Mouse (Mus musculus) hindbrain, embryonic 12.5 days (tissue): Measurements from ENCODE around the gene Matk. TPM values are rescaled to one million over a fixed set of nuclear protein-coding genes. Genes with fewer than 3 reads are reported as not detected.

Experiments used
- microRNA-seq: library from miRNA; unstranded; fragments of <30 nt; microRNA quantifications from one replicate; pipeline ENCODE4, GENCODE M21; 2017
- polyA plus RNA-seq: library from polyadenylated mRNA; unstranded; fragments of >200 nt; fragmentation: Nextera tagmentation; extraction: Ambion mirVana; gene quantifications from 2 replicates; pipeline ENCODE4 v1.2.1, GENCODE M21; 2016

Matk gene
- polyA plus RNA-seq, 1 experiment from 2014 or later: 6.8 TPM

Small RNAs within 50 kb of the gene (microRNA-seq; reads per million reads assigned to microRNA genes)
- gene Mir3057: 13.8 reads per million, percentile 25 among the genes with 10 or more reads in this experiment

Other genes starting within 250 kb of the Matk start
- gene Gng7, start 238.0 kb upstream of the Matk start, polyA plus RNA-seq: 10.1 and 10.7 TPM in 2 replicates
- gene Diras1, start 227.3 kb upstream of the Matk start, polyA plus RNA-seq: 16.4 and 16.7 TPM in 2 replicates
- gene Slc39a3, start 215.5 kb upstream of the Matk start, polyA plus RNA-seq: 33.8 and 37.0 TPM in 2 replicates
- gene Sgta, start 192.8 kb upstream of the Matk start, polyA plus RNA-seq: 259 and 269 TPM in 2 replicates
- 57.5 and 58.0 TPM in 2 replicates for gene Thop1, start 182.9 kb upstream of the Matk start, polyA plus RNA-seq
- gene Creb3l3, start 154.1 kb upstream of the Matk start, polyA plus RNA-seq: 0.12 and 0.46 TPM in 2 replicates
- 223 and 232 TPM in 2 replicates for gene Map2k2, start 147.0 kb upstream of the Matk start, polyA plus RNA-seq
- 17.7 and 18.2 TPM in 2 replicates for gene Zbtb7a, start 117.7 kb upstream of the Matk start, polyA plus RNA-seq
- gene Pias4, start 85.0 kb upstream of the Matk start, polyA plus RNA-seq: 56.7 and 59.2 TPM in 2 replicates
- gene Eef2, start 76.3 kb upstream of the Matk start, polyA plus RNA-seq: 539 TPM in 2 replicates
- 86.4 and 94.5 TPM in 2 replicates for gene Dapk3, start 69.9 kb upstream of the Matk start, polyA plus RNA-seq
- not detected in 2 replicates for gene 4930442H23Rik, start 69.1 kb upstream of the Matk start, polyA plus RNA-seq
- not detected in 2 replicates for gene Nmrk2, start 50.9 kb upstream of the Matk start, polyA plus RNA-seq
- gene Atcay, start 22.1 kb upstream of the Matk start, polyA plus RNA-seq: 33.7 and 36.8 TPM in 2 replicates
- gene Zfr2, start 19.8 kb upstream of the Matk start, polyA plus RNA-seq: 14.0 and 15.6 TPM in 2 replicates
- gene Mrpl54, start 14.0 kb downstream of the Matk start, polyA plus RNA-seq: 142 and 155 TPM in 2 replicates
- 36.9 and 38.1 TPM in 2 replicates for gene Apba3, start 14.0 kb downstream of the Matk start, polyA plus RNA-seq
- gene Tjp3, start 38.6 kb downstream of the Matk start, polyA plus RNA-seq: 5.4 and 6.8 TPM in 2 replicates
- 97.3 and 103 TPM in 2 replicates for gene Pip5k1c, start 40.0 kb downstream of the Matk start, polyA plus RNA-seq
- 53.3 and 54.5 TPM in 2 replicates for gene Cactin, start 68.2 kb downstream of the Matk start, polyA plus RNA-seq
- gene Tbxa2r, start 75.8 kb downstream of the Matk start, polyA plus RNA-seq: 2.7 and 3.1 TPM in 2 replicates
- not detected in 2 replicates for gene Gipc3, start 90.3 kb downstream of the Matk start, polyA plus RNA-seq
- gene Hmg20b, start 97.5 kb downstream of the Matk start, polyA plus RNA-seq: 92.0 and 93.4 TPM in 2 replicates
- 11.4 and 12.9 TPM in 2 replicates for gene Mfsd12, start 104.6 kb downstream of the Matk start, polyA plus RNA-seq
- gene 4930404N11Rik, start 112.9 kb downstream of the Matk start, polyA plus RNA-seq: 0.52 and 0.88 TPM in 2 replicates
- gene Fzr1, start 125.6 kb downstream of the Matk start, polyA plus RNA-seq: 132 and 134 TPM in 2 replicates
- gene Dohh, start 131.5 kb downstream of the Matk start, polyA plus RNA-seq: 62.7 and 67.5 TPM in 2 replicates
- gene Gm48551, start 131.5 kb downstream of the Matk start, polyA plus RNA-seq: 5.7 and 5.9 TPM in 2 replicates
- gene Gm48552, start 136.1 kb downstream of the Matk start, polyA plus RNA-seq: 1.1 and 2.4 TPM in 2 replicates
- gene Smim24, start 140.1 kb downstream of the Matk start, polyA plus RNA-seq: 1.9 and 2.7 TPM in 2 replicates
- 30.9 and 31.5 TPM in 2 replicates for gene Nfic, start 202.7 kb downstream of the Matk start, polyA plus RNA-seq
- 37.1 and 41.3 TPM in 2 replicates for gene Celf5, start 229.8 kb downstream of the Matk start, polyA plus RNA-seq
- gene Ncln, start 243.5 kb downstream of the Matk start, polyA plus RNA-seq: 75.1 and 79.5 TPM in 2 replicates
- 0.52 and 0.65 TPM in 2 replicates for gene S1pr4, start 247.2 kb downstream of the Matk start, polyA plus RNA-seq